Mouse (Mus musculus) bone marrow, adult 2 months (tissue): ENCODE data around the gene Spindoc. TPM values are rescaled to one million over a fixed set of nuclear protein-coding genes. Genes with fewer than 3 reads are reported as not detected.
A peak's percentile ranks its signal among the peaks of the same experiment; 100 is the strongest.

Experiments
- H3K27ac ChIP-seq: fragments of 200-500 bp; 2 replicates; pipeline ENCODE4 v1.5.1; 2012; ENCODE audit warnings: low read depth, mild to moderate bottlenecking, control low read depth, inconsistent platforms, low read length; ENCODE audit not compliant: control insufficient read depth, poor library complexity, insufficient read depth
- H3K4me1 ChIP-seq: fragments of 200-500 bp; 2 replicates; pipeline ENCODE4 v1.6.1; 2011; ENCODE audit warnings: low read length; ENCODE audit not compliant: control insufficient read depth, insufficient read depth
- H3K4me3 ChIP-seq: fragments of 200-500 bp; replicated peaks from 2 replicates; pipeline ENCODE3; 2011; ENCODE audit warnings: mild to moderate bottlenecking, low read depth, low read length, control low read depth; ENCODE audit not compliant: control insufficient read depth
- CTCF ChIP-seq: fragments of 200-500 bp; IDR thresholded peaks from 2 replicates; pipeline ENCODE4 v1.5.1; 2011; ENCODE audit warnings: low read length, control low read depth; ENCODE audit not compliant: control insufficient read depth, insufficient read depth
- POLR2A ChIP-seq: fragments of 200-500 bp; IDR thresholded peaks from 2 replicates; pipeline ENCODE4 v1.6.1; 2011; ENCODE audit warnings: low read depth, mild to moderate bottlenecking, control low read depth, low read length, borderline replicate concordance; ENCODE audit not compliant: control insufficient read depth
- WGBS: fragments of 180-500 bp; shearing (Covaris S2); methylation state at CpG from one replicate; pipeline ENCODE4 v1.1.7; 2018; 5-methylcytosine and 5-hydroxymethylcytosine counted together
- polyA plus RNA-seq: library from polyadenylated mRNA; stranded (reverse); fragments of >200 nt; gene quantifications from 2 replicates; pipeline ENCODE4 v1.2.4, GENCODE M21; 2011; ENCODE audit warnings: low replicate concordance; ENCODE audit not compliant: missing spikeins, insufficient read depth, insufficient read length

Gene Spindoc
- polyA plus RNA-seq, 1 experiment, result 35.3 TPM

DNA sequence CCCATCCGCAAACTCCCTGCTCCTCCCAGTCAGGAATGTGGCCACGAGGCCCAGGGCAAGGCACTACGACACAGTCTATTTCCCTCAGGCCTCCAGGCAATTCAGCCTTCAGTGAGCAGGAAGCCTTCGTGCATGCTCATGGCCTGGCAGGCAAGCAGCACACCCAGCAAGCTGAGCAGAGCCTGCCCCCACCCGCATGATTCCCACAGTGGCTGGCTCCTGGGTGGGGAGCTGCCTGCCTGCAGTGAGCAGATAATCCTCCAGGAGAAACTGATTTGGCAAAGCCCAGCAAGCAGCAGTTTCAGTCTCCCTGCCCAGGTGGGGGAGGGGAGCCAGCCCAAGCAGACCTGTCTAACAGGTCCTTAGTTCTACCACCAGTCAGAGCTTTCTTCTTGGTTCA is 72.1 kb downstream of the Spindoc start:
- Histone ChIP-seq H3K27ac (no peak overlapping the region), H3K4me3 (no peak overlapping the region), H3K4me1 (peaks cover 21% of the 10 kb centered on the region)
- TF ChIP-seq POLR2A (no peak), CTCF (no peak)
- 51% methylated on average over 5 of the region's 5 CpGs for WGBS

- TF ChIP-seq CTCF (no peak), POLR2A (no peak)
- WGBS, result 35% methylated on average over 2 of the region's 2 CpGs
- no peak overlapping the region for H3K4me3 ChIP-seq
- peaks cover 19% of the 10 kb centered on the region for H3K4me1 ChIP-seq
- no peak overlapping the region for H3K27ac ChIP-seq
Measured at GRCm38 (mm10) chr19:7309738-7310330, 73.0 kb downstream of the Spindoc start.

GRCm38 (mm10) chr19:7307995-7308770 is 74.6 kb downstream of the Spindoc start:
- no peak for TF ChIP-seq CTCF
- TF ChIP-seq POLR2A, result no peak
- Histone ChIP-seq H3K4me3 (no peak overlapping the region), H3K4me1 (peaks cover 18% of the 10 kb centered on the region), H3K27ac (no peak overlapping the region)
- 54% methylated on average over 8 of the region's 8 CpGs for WGBS

DNA sequence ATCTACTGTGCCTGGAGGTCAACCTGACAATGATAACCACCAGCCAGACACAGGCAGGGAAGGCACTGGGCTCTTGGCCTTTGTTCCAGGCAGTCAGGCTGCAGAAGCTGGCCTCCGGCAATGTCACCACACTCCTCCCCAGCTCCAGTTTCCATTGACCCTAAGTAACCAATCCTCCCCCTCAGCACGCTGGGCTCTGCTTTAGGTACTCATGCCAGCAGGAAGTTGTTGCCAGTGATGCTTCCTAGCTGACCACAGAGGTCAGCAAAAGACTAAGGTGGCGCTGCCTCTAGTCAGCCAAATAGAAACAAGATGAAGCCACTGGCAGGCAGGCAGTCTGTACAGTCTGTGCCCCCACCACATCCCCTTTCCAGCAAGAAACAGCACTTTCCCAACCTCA is 75.8 kb downstream of the Spindoc start:
- peaks cover 18% of the 10 kb centered on the region for H3K4me1 ChIP-seq
- WGBS, result 34% methylated on average over 3 of the region's 3 CpGs
- no peak overlapping the region for H3K27ac ChIP-seq
- H3K4me3 ChIP-seq, result no peak overlapping the region
- TF ChIP-seq CTCF, result 0 out of 2 replicates have a peak, but pooled peaks have one; percentile 7
- no peak for TF ChIP-seq POLR2A

GRCm38 (mm10) chr19:7305380-7306310 is 77.1 kb downstream of the Spindoc start:
- 62% methylated on average over 11 of the region's 11 CpGs for WGBS
- H3K4me1 ChIP-seq, result peaks cover 20% of the 10 kb centered on the region
- no peak overlapping the region for H3K4me3 ChIP-seq
- TF ChIP-seq POLR2A (no peak), CTCF (no peak)
- H3K27ac ChIP-seq, result no peak overlapping the region

GRCm38 (mm10) chr19:7304801-7305200 is 78.0 kb downstream of the Spindoc start:
- TF ChIP-seq CTCF (no peak), POLR2A (no peak)
- 71% methylated on average over 2 of the region's 2 CpGs for WGBS
- Histone ChIP-seq H3K27ac (no peak overlapping the region), H3K4me1 (peaks cover 18% of the 10 kb centered on the region), H3K4me3 (no peak overlapping the region)

Other genes with a start within 250 kb of the Spindoc start
- 24.0 and 45.5 TPM in 2 replicates for gene Otub1, start 176.7 kb downstream of the Spindoc start, polyA plus RNA-seq
- gene Cox8a, start 165.4 kb downstream of the Spindoc start, polyA plus RNA-seq, result 369 and 431 TPM in 2 replicates
- gene Naa40, start 141.8 kb downstream of the Spindoc start, polyA plus RNA-seq, result 16.3 and 17.7 TPM in 2 replicates
- 4.4 and 19.6 TPM in 2 replicates for gene Rcor2, start 115.7 kb downstream of the Spindoc start, polyA plus RNA-seq
- 32.0 and 66.7 TPM in 2 replicates for gene Mark2, start 41.1 kb downstream of the Spindoc start, polyA plus RNA-seq
- 8.5 and 12.2 TPM in 2 replicates for gene 2700081O15Rik, start 34.6 kb upstream of the Spindoc start, polyA plus RNA-seq
- gene Rtn3, start 100.3 kb upstream of the Spindoc start, polyA plus RNA-seq, result 53.1 and 78.4 TPM in 2 replicates
- gene Atl3, start 111.0 kb upstream of the Spindoc start, polyA plus RNA-seq, result 15.1 and 16.3 TPM in 2 replicates
- 23.4 and 49.5 TPM in 2 replicates for gene Pla2g16, start 174.5 kb upstream of the Spindoc start, polyA plus RNA-seq
- not detected in 2 replicates for gene Lgals12, start 224.2 kb upstream of the Spindoc start, polyA plus RNA-seq
- 0.95 TPM in 1 of 2 replicates, not detected in the other for gene Hrasls5, start 229.5 kb upstream of the Spindoc start, polyA plus RNA-seq